Mouse (Mus musculus) induced T-regulatory cell, adult 2 months (primary cell): ENCODE data around the gene Ptpn14.

Experiments
- DNase-seq: peaks from one replicate; pipeline ENCODE4 v3.0.0-alpha.2; 2012; ENCODE audit warnings: low read depth

Ptpn14 gene

DNA sequence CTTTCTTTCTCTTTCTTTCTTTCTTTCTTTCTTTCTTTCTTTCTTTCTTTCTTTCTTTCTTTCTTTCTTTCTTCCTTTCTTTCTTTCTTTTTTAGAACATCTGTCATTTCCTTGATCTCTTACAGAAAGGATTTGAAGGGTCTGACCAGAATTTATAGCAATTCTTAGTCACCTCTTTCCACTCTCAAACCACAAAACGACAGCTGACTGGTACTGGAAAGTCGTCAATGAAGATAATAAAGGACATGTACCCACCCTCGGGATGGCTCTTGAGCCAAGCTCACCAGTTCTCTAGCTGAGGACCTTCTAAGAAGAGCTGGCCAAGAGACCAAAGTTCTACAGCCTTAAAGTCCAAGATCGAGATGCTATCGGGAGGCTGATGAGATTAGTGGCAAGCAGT is 9.5 kb upstream of the Ptpn14 start:
- no peak for DNase-seq

- no peak for DNase-seq
Measured at GRCm38 (mm10) chr1:189726121-189726520, 1.9 kb upstream of the Ptpn14 start.

GRCm38 (mm10) chr1:189727346-189727883 is 653 bp upstream of the Ptpn14 start:
- no peak for DNase-seq

- no peak for DNase-seq
Measured at GRCm38 (mm10) chr1:189728784-189729115, 682 bp downstream of the Ptpn14 start.

- DNase-seq: no peak
Measured at GRCm38 (mm10) chr1:189729141-189729815, 1.2 kb downstream of the Ptpn14 start.

DNA sequence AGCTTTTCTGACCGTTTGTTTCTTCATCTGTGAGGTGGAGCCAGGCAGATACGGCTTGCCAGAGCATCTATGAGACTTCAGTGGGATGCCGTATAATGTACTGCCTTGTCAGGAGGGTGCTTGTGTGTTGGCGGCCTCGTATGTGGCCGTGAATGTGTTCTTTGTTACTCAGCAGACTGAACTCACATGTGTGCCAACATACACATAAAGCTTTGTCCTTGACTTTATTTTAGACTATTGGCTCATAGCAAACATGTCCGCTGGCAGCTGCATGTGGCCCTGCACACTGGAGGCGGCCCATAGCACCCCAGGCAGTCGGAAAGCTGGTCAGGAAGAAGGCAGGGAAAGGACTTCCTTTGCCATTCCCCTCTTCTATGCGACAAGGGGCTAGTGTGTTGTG is 3.6 kb downstream of the Ptpn14 start:
- DNase-seq: no peak

- no peak for DNase-seq
Measured at GRCm38 (mm10) chr1:189732156-189732555, 4.1 kb downstream of the Ptpn14 start.

GRCm38 (mm10) chr1:189740075-189740474 is 12.0 kb downstream of the Ptpn14 start:
- no peak for DNase-seq

GRCm38 (mm10) chr1:189742041-189742440 is 14.0 kb downstream of the Ptpn14 start:
- DNase-seq: no peak

GRCm38 (mm10) chr1:189743136-189743535 is 15.1 kb downstream of the Ptpn14 start:
- no peak for DNase-seq

GRCm38 (mm10) chr1:189744914-189745710 is 17.0 kb downstream of the Ptpn14 start:
- no peak for DNase-seq

GRCm38 (mm10) chr1:189746520-189746919 is 18.5 kb downstream of the Ptpn14 start:
- DNase-seq: no peak

GRCm38 (mm10) chr1:189749789-189750188 is 21.7 kb downstream of the Ptpn14 start:
- DNase-seq: no peak

DNA sequence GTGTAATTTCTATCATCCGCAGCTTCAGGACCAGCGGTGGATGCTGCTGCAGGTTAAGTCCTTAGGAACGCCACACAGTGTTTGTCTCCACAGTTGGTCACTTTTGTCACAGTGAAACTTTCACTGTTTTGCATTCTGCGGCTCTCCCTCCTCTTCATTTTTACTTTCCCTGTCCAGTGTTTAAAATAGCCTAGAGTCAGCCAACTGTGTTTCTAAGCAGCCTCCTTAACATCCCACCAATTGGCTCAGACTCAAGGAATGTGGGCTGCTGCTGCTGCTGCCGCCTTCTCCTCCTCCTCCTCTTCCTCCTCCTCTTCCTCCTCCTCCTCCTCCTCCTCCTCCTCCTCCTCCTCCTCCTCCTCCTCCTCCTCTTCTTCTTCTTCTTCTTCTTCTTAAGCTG is 22.2 kb downstream of the Ptpn14 start:
- no peak for DNase-seq

DNA sequence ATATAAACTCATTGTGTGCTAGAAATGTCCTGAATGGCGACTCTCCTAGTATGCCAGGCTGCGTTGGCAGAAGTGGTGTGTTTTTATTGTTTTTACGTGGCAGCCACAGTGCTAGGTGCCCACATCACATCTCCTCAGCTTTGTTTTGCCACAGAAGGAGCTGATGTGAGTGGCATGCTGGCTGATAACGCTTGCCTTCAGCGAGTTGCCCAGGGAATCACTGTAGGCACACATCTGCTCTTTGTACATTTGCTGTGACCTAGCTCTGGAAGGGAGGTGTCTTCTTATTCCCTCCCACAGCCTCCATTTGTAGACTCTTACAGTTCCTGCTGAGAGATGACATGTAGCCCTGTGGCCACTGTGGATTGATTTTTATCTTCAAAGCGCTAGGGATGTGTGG is 24.2 kb downstream of the Ptpn14 start:
- DNase-seq: no peak

GRCm38 (mm10) chr1:189755072-189755471 is 27.0 kb downstream of the Ptpn14 start:
- no peak for DNase-seq

DNA sequence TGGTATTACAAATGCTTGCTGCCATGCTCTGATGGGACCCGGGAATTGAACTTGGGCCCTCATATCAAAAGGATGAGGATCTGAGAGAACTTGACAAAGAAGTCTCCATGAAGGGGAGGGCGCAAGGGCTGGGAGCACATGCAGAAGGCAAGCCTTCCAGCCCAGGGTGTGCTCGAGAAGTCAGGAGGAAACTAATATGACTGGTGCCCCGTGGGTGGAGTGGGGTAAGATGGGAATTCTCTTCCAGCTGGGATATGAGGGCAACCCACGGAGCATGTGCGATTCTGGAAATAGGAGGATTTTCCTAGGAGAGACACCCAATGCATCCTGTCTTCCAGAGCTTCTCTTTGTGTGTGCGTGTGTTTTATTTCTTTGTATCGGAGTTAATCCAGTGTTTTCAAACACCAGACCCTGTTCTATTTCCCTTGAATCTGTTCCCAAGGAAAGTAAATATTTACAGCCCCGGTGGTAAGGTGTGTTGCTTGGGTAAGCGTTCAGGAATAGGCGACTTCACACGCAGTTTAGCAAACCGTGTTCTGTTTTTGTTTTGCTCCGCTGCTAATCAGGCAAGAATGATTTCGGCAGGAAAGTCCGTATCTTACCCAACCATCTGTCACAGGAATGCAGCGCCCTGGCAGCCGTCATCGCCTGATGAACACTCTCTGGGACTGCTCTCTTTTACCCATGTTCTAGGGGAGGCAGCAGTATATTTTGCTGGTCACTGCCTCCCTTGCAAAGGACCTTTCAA is 28.4 kb downstream of the Ptpn14 start:
- no peak for DNase-seq

- no peak for DNase-seq
Measured at GRCm38 (mm10) chr1:189757054-189757408, 29.0 kb downstream of the Ptpn14 start.

- DNase-seq: no peak
Measured at GRCm38 (mm10) chr1:189761581-189762021, 33.5 kb downstream of the Ptpn14 start.

DNA sequence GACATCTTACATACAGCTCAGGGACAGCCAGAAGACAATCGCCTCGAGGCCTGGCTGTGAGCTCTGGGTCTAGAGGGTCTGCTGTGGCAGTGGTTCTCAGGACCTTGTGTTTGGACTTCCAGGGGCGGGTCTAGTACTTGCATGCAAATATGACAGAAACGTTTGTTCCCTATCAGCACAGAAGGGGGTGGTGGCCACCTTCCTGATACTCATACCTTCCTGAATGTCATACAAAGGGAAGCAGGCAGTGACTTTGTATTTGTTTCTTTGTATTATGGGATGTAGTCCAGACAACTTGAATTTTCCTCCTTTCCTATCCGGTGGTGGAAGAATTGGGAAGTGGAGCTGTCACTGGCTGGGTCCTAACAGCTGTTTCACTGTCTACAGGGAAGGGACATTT is 36.2 kb downstream of the Ptpn14 start:
- no peak for DNase-seq

DNA sequence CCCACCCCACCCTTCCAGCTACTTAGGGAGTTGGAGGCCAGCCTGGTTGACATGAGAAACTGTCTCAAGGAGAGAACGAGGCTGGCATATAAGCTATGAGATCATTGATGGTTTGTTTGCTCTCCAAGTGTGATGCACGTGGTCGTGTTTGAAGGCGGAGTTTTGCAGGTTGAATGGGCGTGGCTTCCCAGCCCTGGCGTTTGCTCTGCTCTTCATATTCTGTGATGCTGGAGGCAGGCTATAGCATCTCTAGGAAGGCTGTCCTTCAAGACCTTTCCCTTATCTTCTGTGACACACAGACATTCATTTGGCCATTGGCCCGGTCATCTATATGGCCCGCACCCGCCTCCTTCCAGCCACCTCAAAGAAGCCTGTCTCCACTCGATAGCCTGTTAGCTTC is 39.1 kb downstream of the Ptpn14 start:
- no peak for DNase-seq

GRCm38 (mm10) chr1:189767910-189768309 is 39.8 kb downstream of the Ptpn14 start:
- DNase-seq: no peak

GRCm38 (mm10) chr1:189770516-189770915 is 42.4 kb downstream of the Ptpn14 start:
- no peak for DNase-seq
